Mouse (Mus musculus) testis, adult 2 months (tissue): ENCODE results near the gene Cox7b.

Experiments
- CTCF ChIP-seq: fragments of 200-500 bp; IDR thresholded peaks from 2 replicates; pipeline ENCODE4 v1.5.1; 2012; ENCODE audit warnings: low read depth, mild to moderate bottlenecking, inconsistent platforms, low read length, moderate library complexity; ENCODE audit not compliant: control insufficient read depth, insufficient read depth, insufficient replicate concordance
- POLR2A ChIP-seq: fragments of 200-500 bp; IDR thresholded peaks from 2 replicates; pipeline ENCODE4 v1.6.1; 2012; ENCODE audit warnings: low read depth, mild to moderate bottlenecking, inconsistent platforms, low read length, moderate library complexity; ENCODE audit not compliant: control insufficient read depth

DNA sequence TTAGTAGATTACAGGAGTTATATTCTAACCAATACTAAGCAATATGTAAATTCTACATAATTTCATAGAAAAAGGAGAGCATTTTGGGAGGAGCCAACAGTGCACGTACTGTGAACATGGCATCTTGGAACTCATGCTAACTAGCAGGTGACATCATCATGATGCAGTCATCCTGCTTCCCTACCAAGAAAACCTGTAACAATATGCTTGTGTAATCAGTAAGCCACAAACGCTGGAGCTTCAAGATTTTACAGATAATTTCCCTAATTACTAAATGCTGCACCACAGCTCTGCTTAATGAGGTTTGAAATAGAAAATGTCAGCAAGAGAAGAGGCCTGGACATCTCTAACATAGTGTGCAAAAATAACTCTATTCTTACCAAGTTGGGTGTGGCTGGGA lies 20.2 kb downstream of the Cox7b start:
- TF ChIP-seq CTCF (no peak), POLR2A (no peak)
